Mouse (Mus musculus): ENCODE results near the gene Sox5.

DNA sequence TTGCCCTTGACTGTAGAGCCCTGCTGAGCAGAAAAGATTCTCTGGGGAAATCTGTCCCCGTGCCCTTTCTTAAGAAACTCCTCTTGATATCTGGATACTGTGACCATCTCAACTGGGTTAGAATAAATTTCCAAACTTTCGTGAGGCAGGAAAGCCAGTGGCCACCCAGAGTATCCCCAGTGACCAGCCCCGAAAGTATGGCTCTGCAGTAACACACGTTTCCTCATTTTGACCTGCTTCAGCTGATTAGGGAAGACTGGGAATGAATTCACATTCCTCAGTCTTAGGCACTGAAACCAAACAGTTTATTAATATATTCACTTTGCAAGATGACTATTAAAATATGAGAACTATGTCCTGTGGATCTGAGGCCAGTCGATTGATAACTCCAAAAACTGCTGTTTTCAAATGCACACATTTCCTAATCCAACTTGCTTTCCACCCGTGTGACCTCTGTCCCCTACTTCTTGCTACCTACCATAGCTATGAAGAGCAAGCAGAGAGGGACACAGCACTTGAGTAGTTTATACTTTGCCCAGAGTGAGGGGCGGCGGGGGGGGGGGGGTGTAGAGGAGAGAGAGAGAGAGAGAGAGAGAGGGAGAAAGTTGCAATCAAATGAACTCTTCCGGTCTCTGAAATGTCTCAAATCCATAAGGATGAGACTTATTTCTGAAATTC is 1.0 kb downstream of the Sox5 start:
- TF ChIP-seq CTCF (IDR thresholded peaks at IDR 0.05; ENCODE audit: low read depth) (no peak), EP300 (IDR thresholded peaks at IDR 0.05; ENCODE audit: low read depth) (no peak)

Data from heart, postnatal 0 days (tissue).